Mouse (Mus musculus): ENCODE results near the gene Armc7. TPM values are rescaled to one million over a fixed set of nuclear protein-coding genes. Genes with fewer than 3 reads are reported as not detected.

The Armc7 gene
- total and polyA plus RNA-seq, 3 experiments = 1.9 to 3.3 (median 2.7) TPM

DNA sequence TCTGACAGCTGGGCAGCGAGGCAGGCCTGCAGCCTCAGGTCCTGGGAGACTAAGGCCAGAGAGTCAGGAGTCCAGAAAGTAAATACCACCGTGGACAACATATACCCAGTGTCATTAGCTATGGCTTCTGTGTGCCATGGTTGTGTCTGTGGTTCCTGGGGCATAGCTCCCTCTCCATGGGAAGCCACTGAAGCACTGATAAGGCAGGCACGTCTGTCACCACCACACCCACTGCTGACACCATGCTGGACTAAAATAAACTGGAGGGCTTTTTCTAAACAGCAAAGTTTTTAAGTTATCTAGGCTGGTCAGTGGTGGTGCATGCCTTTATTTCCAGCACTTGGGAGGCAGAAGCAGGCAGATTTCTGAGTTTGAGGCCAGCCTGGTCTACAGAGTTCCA lies 31.1 kb downstream of the Armc7 start:
- Histone ChIP-seq H3K4me3 (no peak overlapping the region), H3K27me3 (ENCODE audit: control insufficient read depth, insufficient read depth, low read length) (no peaks in the 10 kb centered on the region), H3K9ac (ENCODE audit: low read depth, low read length) (no peak overlapping the region), H3K4me1 (ENCODE audit: control insufficient read depth, insufficient read depth, low read length) (peaks cover 11% of the 10 kb centered on the region), H3K79me2 (replicated peaks; ENCODE audit: control insufficient read depth, insufficient read depth, low read length) (peaks cover 1% of the 10 kb centered on the region; the same call in 1 of the 2 replicates), H3K36me3 (ENCODE audit: control insufficient read depth, insufficient read depth, low read length) (no peaks in the 10 kb centered on the region), H3K27ac (no peak overlapping the region)
- 47% methylated on average over 3 of the region's 3 CpGs for WGBS
- no peak for DNase-seq
- TF ChIP-seq POLR2A (IDR thresholded peaks at IDR 0.05; ENCODE audit: insufficient read depth, low read depth, low read length) (no peak), EP300 (IDR thresholded peaks at IDR 0.05; ENCODE audit: insufficient read depth, low read depth, low read length) (no peak)
- intact Hi-C loops (cut with DNase I) = no loop called here

DNA sequence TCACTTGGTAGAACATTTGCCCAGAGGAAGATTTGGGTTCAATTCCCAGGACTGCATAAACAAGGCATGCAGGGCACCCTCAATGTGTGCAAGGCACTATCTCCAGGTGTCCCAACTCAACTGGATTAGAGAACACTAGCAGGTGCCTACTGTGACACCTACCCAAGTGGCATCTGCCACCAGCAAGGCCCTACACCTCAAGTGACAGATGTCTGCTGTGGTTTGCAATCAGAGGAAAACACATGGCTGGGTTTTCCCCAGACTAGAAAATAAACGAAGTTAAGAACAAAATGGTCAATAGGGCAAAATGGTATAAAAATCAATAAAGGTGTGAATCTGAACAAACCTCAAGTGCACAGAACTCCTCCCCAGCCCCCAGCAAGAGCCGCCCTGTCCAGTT lies 32.6 kb downstream of the Armc7 start:
- WGBS = 71% methylated on average over 2 of the region's 2 CpGs
- DNase-seq = no peak
- intact Hi-C loops (cut with DNase I) = no loop called here
- TF ChIP-seq POLR2A (IDR thresholded peaks at IDR 0.05; ENCODE audit: insufficient read depth, low read depth, low read length) = no peak
- TF ChIP-seq EP300 (IDR thresholded peaks at IDR 0.05; ENCODE audit: insufficient read depth, low read depth, low read length) = no peak
- no peak for TF ChIP-seq CTCF (IDR thresholded peaks at IDR 0.05)
- H3K27me3 ChIP-seq (ENCODE audit: control insufficient read depth, insufficient read depth, low read length) = no peaks in the 10 kb centered on the region
- H3K36me3 ChIP-seq (ENCODE audit: control insufficient read depth, insufficient read depth, low read length) = no peaks in the 10 kb centered on the region
- peaks cover 1% of the 10 kb centered on the region; the same call in 1 of the 2 replicates for H3K79me2 ChIP-seq (replicated peaks; ENCODE audit: control insufficient read depth, insufficient read depth, low read length)
- no peak overlapping the region for H3K9ac ChIP-seq (ENCODE audit: low read depth, low read length)
- H3K27ac ChIP-seq = no peak overlapping the region
- H3K4me1 ChIP-seq (ENCODE audit: control insufficient read depth, insufficient read depth, low read length) = peaks cover 19% of the 10 kb centered on the region
- H3K4me3 ChIP-seq = no peak overlapping the region

DNA sequence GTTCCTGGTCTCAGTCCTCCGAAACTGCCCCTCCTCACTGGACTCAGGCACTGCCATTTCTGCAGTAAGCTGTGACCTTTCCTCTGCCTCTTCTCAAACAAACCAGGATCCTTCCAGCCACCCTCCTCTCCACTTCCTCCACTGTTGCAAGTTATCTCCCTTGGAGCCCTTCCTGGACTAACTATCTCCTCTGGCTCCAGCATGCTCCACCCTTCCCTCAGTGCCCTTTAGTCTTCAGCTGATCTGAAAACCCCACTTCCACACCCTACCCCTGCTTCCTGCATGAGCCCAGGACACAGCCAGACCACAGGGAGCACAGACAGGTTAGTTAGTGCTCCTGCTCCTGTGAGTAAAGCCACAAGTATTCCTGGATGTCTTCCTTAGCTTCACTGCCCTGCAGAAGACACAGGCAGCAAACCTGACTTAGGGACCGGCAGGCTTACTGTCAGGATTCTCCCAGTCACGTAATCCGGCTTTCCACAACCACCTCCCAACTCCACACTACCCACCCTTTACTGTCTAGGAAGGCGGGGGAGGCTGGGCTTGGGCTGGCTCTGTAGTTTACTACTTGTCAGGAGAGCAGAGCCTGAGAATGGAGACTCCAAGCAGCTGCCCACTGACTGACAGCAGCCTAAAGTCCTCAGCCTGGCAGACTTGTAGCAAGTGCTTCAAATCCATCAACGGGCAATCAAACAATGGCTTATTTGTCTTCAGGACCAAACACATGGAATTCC lies 34.5 kb downstream of the Armc7 start:
- peak in 1 of 2 experiments; percentile 29 for DNase-seq
- no peaks in the 10 kb centered on the region for H3K36me3 ChIP-seq (ENCODE audit: control insufficient read depth, insufficient read depth, low read length)
- intact Hi-C loops (cut with DNase I) = no loop called here
- no peak overlapping the region for H3K4me3 ChIP-seq
- H3K27me3 ChIP-seq (ENCODE audit: control insufficient read depth, insufficient read depth, low read length) = no peaks in the 10 kb centered on the region
- no peaks in the 10 kb centered on the region; the same call in 1 of the 2 replicates for H3K79me2 ChIP-seq (replicated peaks; ENCODE audit: control insufficient read depth, insufficient read depth, low read length)
- 21% methylated on average over 6 of the region's 6 CpGs for WGBS
- H3K4me1 ChIP-seq (ENCODE audit: control insufficient read depth, insufficient read depth, low read length) = peaks cover 20% of the 10 kb centered on the region
- no peak for TF ChIP-seq EP300 (IDR thresholded peaks at IDR 0.05; ENCODE audit: insufficient read depth, low read depth, low read length)
- TF ChIP-seq POLR2A (IDR thresholded peaks at IDR 0.05; ENCODE audit: insufficient read depth, low read depth, low read length) = no peak
- TF ChIP-seq CTCF (IDR thresholded peaks at IDR 0.05) = no peak
- no peak overlapping the region for H3K9ac ChIP-seq (ENCODE audit: low read depth, low read length)
- H3K27ac ChIP-seq = peak overlapping the region; percentile 11; the same call in 1 of the 2 replicates

DNA sequence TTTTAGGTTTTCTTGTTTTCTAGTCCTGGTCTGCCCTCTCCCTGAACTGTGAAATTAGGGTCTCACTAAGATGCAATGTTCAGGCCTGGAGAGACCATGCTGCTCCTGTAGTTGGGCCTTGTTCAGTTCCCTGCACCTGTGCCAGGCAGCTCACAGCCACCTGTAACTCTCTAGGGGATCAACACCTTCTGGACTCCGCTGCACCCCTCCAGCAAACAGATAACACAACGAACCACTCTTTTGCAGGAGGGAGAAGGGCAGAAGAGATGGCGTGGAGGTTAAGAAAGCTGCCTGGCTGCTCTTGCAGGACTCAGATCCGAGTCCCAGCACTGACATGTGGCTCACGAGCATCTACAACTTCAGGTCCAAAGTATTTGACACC lies 35.0 kb downstream of the Armc7 start:
- WGBS = 59% methylated on average over 5 of the region's 5 CpGs
- peak overlapping the region; percentile 2; the same call in 1 of the 2 replicates for H3K27ac ChIP-seq

DNA sequence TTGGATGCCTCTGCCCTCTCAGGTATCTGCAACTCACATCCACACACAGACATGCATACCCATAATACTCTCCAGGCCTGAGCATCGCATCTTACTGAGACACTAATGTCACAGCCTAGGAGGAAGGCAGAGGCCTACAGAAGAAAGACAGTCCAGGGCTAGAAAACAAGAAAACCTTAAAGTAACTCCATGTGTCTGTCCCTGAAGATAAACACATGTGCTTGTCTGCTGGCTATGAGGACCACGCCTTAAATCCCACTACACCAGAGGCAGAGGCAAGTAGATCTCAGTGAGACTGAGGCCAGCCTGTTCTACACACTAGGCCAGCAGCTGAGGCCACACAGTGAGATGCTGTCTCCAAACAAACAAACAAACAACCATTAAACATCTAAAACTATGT lies 35.7 kb downstream of the Armc7 start:
- H3K36me3 ChIP-seq (ENCODE audit: control insufficient read depth, insufficient read depth, low read length) = no peaks in the 10 kb centered on the region
- TF ChIP-seq POLR2A (IDR thresholded peaks at IDR 0.05; ENCODE audit: insufficient read depth, low read depth, low read length) (no peak), EP300 (IDR thresholded peaks at IDR 0.05; ENCODE audit: insufficient read depth, low read depth, low read length) (no peak), CTCF (IDR thresholded peaks at IDR 0.05) (no peak)
- no peaks in the 10 kb centered on the region for H3K27me3 ChIP-seq (ENCODE audit: control insufficient read depth, insufficient read depth, low read length)
- H3K9ac ChIP-seq (ENCODE audit: low read depth, low read length) = no peak overlapping the region
- intact Hi-C loops (cut with DNase I) = no loop called here
- no peak overlapping the region for H3K27ac ChIP-seq
- peaks cover 20% of the 10 kb centered on the region for H3K4me1 ChIP-seq (ENCODE audit: control insufficient read depth, insufficient read depth, low read length)
- H3K4me3 ChIP-seq = no peak overlapping the region
- H3K79me2 ChIP-seq (replicated peaks; ENCODE audit: control insufficient read depth, insufficient read depth, low read length) = no peaks in the 10 kb centered on the region; the same call in 1 of the 2 replicates
- DNase-seq = no peak
- 81% methylated on average over 2 of the region's 2 CpGs for WGBS

More for the DNA sequence above, 35.0 kb downstream of the Armc7 start:
- intact Hi-C loops (cut with DNase I) = no loop called here
- Histone ChIP-seq H3K4me1 (ENCODE audit: control insufficient read depth, insufficient read depth, low read length) (peaks cover 20% of the 10 kb centered on the region), H3K36me3 (ENCODE audit: control insufficient read depth, insufficient read depth, low read length) (no peaks in the 10 kb centered on the region), H3K79me2 (replicated peaks; ENCODE audit: control insufficient read depth, insufficient read depth, low read length) (no peaks in the 10 kb centered on the region; the same call in 1 of the 2 replicates), H3K4me3 (no peak overlapping the region), H3K9ac (ENCODE audit: low read depth, low read length) (no peak overlapping the region), H3K27me3 (ENCODE audit: control insufficient read depth, insufficient read depth, low read length) (no peaks in the 10 kb centered on the region)
- TF ChIP-seq POLR2A (IDR thresholded peaks at IDR 0.05; ENCODE audit: insufficient read depth, low read depth, low read length) (no peak), EP300 (IDR thresholded peaks at IDR 0.05; ENCODE audit: insufficient read depth, low read depth, low read length) (no peak), CTCF (IDR thresholded peaks at IDR 0.05) (no peak)
- no peak for DNase-seq

DNA sequence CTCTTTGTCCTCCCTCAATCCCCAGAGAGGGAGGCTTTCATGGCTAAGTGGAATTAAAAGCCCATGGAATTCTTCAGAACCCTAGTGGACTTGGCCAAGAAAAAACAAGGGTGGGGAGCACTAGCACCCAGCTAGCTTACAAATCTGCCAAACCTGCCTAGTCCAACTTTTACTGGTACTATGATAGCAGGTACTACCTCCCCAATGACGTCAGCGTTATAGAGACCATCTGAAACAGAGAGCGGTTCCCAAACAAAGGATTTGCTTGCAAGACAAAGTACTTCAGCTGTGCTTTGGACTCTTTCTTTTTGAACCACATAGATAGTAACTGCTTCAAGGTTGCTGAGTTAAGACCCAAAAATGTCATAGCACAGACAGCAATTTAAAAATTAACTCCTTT lies 36.5 kb downstream of the Armc7 start:
- no peak for TF ChIP-seq CTCF (IDR thresholded peaks at IDR 0.05)
- TF ChIP-seq EP300 (IDR thresholded peaks at IDR 0.05; ENCODE audit: insufficient read depth, low read depth, low read length) = no peak
- no peak for TF ChIP-seq POLR2A (IDR thresholded peaks at IDR 0.05; ENCODE audit: insufficient read depth, low read depth, low read length)
- Histone ChIP-seq H3K27ac (peak overlapping the region; percentile 75), H3K4me1 (ENCODE audit: control insufficient read depth, insufficient read depth, low read length) (peaks cover 18% of the 10 kb centered on the region), H3K36me3 (ENCODE audit: control insufficient read depth, insufficient read depth, low read length) (no peaks in the 10 kb centered on the region), H3K9ac (ENCODE audit: low read depth, low read length) (no peak overlapping the region), H3K27me3 (ENCODE audit: control insufficient read depth, insufficient read depth, low read length) (no peaks in the 10 kb centered on the region), H3K4me3 (no peak overlapping the region), H3K79me2 (replicated peaks; ENCODE audit: control insufficient read depth, insufficient read depth, low read length) (no peaks in the 10 kb centered on the region; the same call in 1 of the 2 replicates)
- 41% methylated on average over 3 of the region's 3 CpGs for WGBS
- DNase-seq = no peak
- intact Hi-C loops (cut with DNase I) = loop anchor here (2.0 kb wide), 1 partner anchor 21 kb away; the partner anchor contains the start of gene Nt5c
